Mouse (Mus musculus) megakaryocyte, embryonic 14.5 days (primary cell): ENCODE data around the gene Ifnar2.

Source experiments
- FLI1 ChIP-seq: IDR thresholded peaks from 2 replicates; pipeline ENCODE4 v1.6.1; 2012; ENCODE audit warnings: low read length, inconsistent platforms, mixed read lengths
- GATA1 ChIP-seq: IDR thresholded peaks from 3 replicates; pipeline ENCODE4 v1.6.1; 2012; ENCODE audit warnings: mixed read lengths, low read length, inconsistent platforms, borderline replicate concordance

- TF ChIP-seq GATA1 (no peak), FLI1 (no peak)
Measured at GRCm38 (mm10) chr16:91385621-91386020, 13.0 kb downstream of the Ifnar2 start.
